In the genomic region with DNA sequence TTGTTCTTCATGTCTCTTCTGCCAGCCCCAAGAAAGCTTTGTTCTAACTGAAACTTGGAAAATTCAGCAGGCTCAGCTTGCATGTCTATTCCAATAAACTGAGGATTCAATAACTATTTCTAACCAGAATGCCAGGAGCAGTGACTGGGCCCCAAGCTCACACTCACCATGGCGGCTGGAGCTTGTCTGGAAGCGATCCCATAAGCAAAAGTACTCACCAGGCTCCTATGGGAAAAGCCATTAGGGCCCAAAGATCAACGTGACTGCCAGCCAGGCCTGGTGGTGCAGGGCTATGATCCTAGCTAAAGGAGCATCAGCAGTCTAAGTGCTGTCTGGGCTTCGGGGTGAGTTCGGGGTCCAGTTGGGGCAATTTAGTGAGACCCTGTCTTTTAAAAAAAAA, we compare ENCODE assay signal across 33 mouse cellular contexts.
"Had no signal": no experiment of that assay in that cellular context is flagged by ENCODE, and none has a peak within 500 bp of the region (broad histone marks: within the 10 kb centered on the region; RNA-seq: fewer than 3 reads in every experiment).

No protein-coding gene starts in this region.

- ATAC-seq: inflammation-experienced regulatory T-cells, adult 6 months; intestine, embryonic 15.5 days; intestine, embryonic 16.5 days; intestine, postnatal 0 days had no signal

- H3K27me3 ChIP-seq: heart, embryonic 13.5 days; heart, embryonic 15.5 days; hindbrain, embryonic 12.5 days; hindbrain, embryonic 13.5 days; hindbrain, embryonic 15.5 days; intestine, embryonic 15.5 days; kidney, embryonic 15.5 days had no signal

- H3K4me3 ChIP-seq: heart, embryonic 10.5 days; heart, embryonic 13.5 days; heart, embryonic 15.5 days; hindbrain, embryonic 10.5 days; hindbrain, embryonic 12.5 days; hindbrain, embryonic 13.5 days; hindbrain, embryonic 15.5 days; intestine, embryonic 15.5 days; kidney, embryonic 15.5 days; layer of hippocampus, adult 2 months had no signal

- H3K9ac ChIP-seq: heart, embryonic 13.5 days; heart, embryonic 15.5 days; hindbrain, embryonic 12.5 days; hindbrain, embryonic 13.5 days; hindbrain, embryonic 14.5 days; hindbrain, embryonic 15.5 days; intestine, embryonic 15.5 days; kidney, embryonic 15.5 days had no signal

- H3K36me3 ChIP-seq: heart, embryonic 10.5 days; heart, embryonic 13.5 days; heart, embryonic 15.5 days; hindbrain, embryonic 10.5 days; hindbrain, embryonic 12.5 days; hindbrain, embryonic 13.5 days; hindbrain, embryonic 15.5 days; intestine, embryonic 15.5 days; kidney, embryonic 15.5 days had no signal

- H3K27ac ChIP-seq: heart, embryonic 10.5 days; heart, embryonic 13.5 days; heart, embryonic 15.5 days; hindbrain, embryonic 10.5 days; hindbrain, embryonic 12.5 days; hindbrain, embryonic 13.5 days; hindbrain, embryonic 15.5 days; hindbrain, postnatal 0 days; intestine, embryonic 15.5 days; kidney, embryonic 15.5 days; kidney, postnatal 0 days; layer of hippocampus, adult 2 months had no signal

- H3K9me3 ChIP-seq: heart, embryonic 10.5 days; heart, embryonic 13.5 days; heart, embryonic 15.5 days; hindbrain, embryonic 10.5 days; hindbrain, embryonic 12.5 days; hindbrain, embryonic 13.5 days; hindbrain, embryonic 15.5 days; intestine, embryonic 15.5 days; kidney, embryonic 15.5 days had no signal

- DNase-seq: heart, postnatal 10 days; heart, postnatal 14 days; heart, postnatal 36 days; heart, postnatal 4 days; kidney, adult 11 months; kidney, adult 18-20 months; kidney, adult 2 months; kidney, adult 8-10 months; kidney, adult 9 months; kidney, postnatal 10 days; kidney, postnatal 14 days; kidney, postnatal 25 days; kidney, postnatal 36 days; kidney, postnatal 4 days; layer of hippocampus, adult 9-11 months; layer of hippocampus, postnatal 36 days had no signal

- H3K4me2 ChIP-seq: heart, embryonic 11.5 days; heart, embryonic 13.5 days; heart, embryonic 15.5 days; hindbrain, embryonic 12.5 days; hindbrain, embryonic 13.5 days; hindbrain, embryonic 14.5 days; hindbrain, embryonic 15.5 days; intestine, embryonic 15.5 days; kidney, embryonic 15.5 days had no signal

- H3K4me1 ChIP-seq: heart, embryonic 10.5 days; heart, embryonic 13.5 days; heart, embryonic 15.5 days; hindbrain, embryonic 10.5 days; hindbrain, embryonic 12.5 days; hindbrain, embryonic 15.5 days; intestine, embryonic 15.5 days; kidney, embryonic 15.5 days had no signal
